Mouse (Mus musculus) lung, embryonic 15.5 days (tissue): ENCODE measurements at regions not wholly inside any gene's neighbourhood (a gene's known extent, or its start where the extent isn't known, plus 50 kb on each side); places are given as distances from the start of the nearest gene placed in this dataset.
A peak's percentile ranks its signal among the peaks of the same experiment; 100 is the strongest.

ENCODE experiments used
- ATAC-seq: fragments of 200-750 bp; cut with Nextera tagmentation; 2 replicates; pipeline ENCODE4 v1.8.0; 2017; ENCODE audit warnings: moderate number of reproducible peaks, borderline replicate concordance; ENCODE audit not compliant: low FRiP score, low TSS enrichment; ENCODE audit errors: extremely low read depth
- H3K27ac ChIP-seq: fragments of 300-500 bp; sonication (generic); 2 replicates; pipeline ENCODE4 v1.5.1; 2015; ENCODE audit warnings: moderate library complexity, mild to moderate bottlenecking, inconsistent platforms
- H3K27me3 ChIP-seq: fragments of 300-500 bp; sonication (generic); 2 replicates; pipeline ENCODE4 v1.6.1; 2015; ENCODE audit warnings: inconsistent platforms
- H3K36me3 ChIP-seq: fragments of 300-500 bp; sonication (generic); 2 replicates; pipeline ENCODE4 v1.6.1; 2015; ENCODE audit warnings: inconsistent platforms
- H3K4me1 ChIP-seq: fragments of 300-500 bp; sonication (generic); 2 replicates; pipeline ENCODE4 v1.6.1; 2015; ENCODE audit warnings: inconsistent platforms
- H3K4me2 ChIP-seq: fragments of 300-500 bp; sonication (generic); 2 replicates; pipeline ENCODE4 v1.6.1; 2015; ENCODE audit warnings: inconsistent platforms, mild to moderate bottlenecking, moderate library complexity
- H3K4me3 ChIP-seq: fragments of 300-500 bp; sonication (generic); 2 replicates; pipeline ENCODE4 v1.5.1; 2015; ENCODE audit warnings: mild to moderate bottlenecking, inconsistent platforms
- H3K9ac ChIP-seq: fragments of 300-500 bp; sonication (generic); 2 replicates; pipeline ENCODE4 v1.6.1; 2015; ENCODE audit warnings: inconsistent platforms
- H3K9me3 ChIP-seq: fragments of 300-500 bp; sonication (generic); 2 replicates; pipeline ENCODE4 v1.6.1; 2016; ENCODE audit warnings: inconsistent platforms
- WGBS: fragments of 180-500 bp; shearing (Covaris S2); methylation state at CpG from one replicate; pipeline ENCODE4 v1.1.7; 2015; 5-methylcytosine and 5-hydroxymethylcytosine counted together

DNA sequence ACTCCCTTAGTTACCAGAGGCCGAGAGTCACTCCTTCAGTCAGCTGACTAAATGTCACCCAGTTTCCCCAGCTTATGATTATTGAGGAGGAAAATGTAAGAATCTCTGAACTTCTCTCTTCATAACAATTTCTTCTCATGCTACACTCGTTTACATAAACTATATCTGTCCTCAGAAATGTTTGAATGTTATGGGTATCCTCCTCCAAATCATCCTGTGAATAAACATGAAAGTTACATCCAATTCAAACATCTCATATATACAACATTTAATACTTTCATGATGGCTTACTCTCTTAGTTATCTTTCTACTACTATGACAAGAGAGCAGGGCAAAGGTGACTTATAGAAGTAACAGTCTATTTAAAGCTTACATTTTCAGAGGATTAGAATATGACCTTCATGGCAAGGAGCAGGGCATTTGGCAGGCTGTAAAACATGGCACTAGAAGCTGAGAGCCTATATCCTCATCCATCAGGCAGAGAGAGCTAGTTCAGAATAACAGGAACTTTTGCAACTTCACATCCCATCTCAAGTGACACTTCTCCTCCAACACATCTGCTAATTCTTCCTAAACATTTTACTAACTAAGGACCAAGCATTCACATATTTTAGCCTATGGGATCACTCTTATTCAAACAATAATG, 809.8 kb upstream of the Rag2 start:
- Histone ChIP-seq H3K9me3 (no peaks in the 10 kb centered on the region), H3K36me3 (no peaks in the 10 kb centered on the region), H3K9ac (no peak overlapping the region), H3K4me3 (no peak overlapping the region), H3K4me1 (no peaks in the 10 kb centered on the region), H3K4me2 (no peak overlapping the region), H3K27ac (no peak overlapping the region), H3K27me3 (no peaks in the 10 kb centered on the region)
- ATAC-seq = peak; percentile 73; the same call in 1 of the 2 replicates
- WGBS = 24% methylated on average over 2 of the region's 2 CpGs

- WGBS = 86% methylated on average over 4 of the region's 4 CpGs
- no peak for ATAC-seq
Observed at GRCm38 (mm10) chr2:100834056-100834455, 790.5 kb upstream of the Rag2 start.

DNA sequence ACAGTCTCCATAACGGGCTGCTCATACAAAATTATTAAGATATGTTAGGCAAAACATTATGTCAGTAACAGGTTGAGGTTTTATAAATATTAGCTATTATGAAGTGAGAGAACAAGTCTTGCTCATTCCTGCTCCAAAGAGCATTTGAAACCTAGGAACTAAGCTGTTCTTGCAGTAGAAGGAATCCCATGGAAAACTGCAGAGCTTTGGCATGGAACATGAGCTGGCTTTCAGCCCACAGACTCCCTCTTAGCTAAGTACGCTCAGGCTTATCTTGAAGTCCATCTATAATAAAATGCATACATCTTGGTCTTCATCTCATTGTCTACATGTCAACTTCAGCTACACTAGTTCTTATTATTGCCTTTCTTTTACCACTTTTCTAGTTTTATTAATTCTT, 766.7 kb upstream of the Rag2 start:
- ATAC-seq = peak; percentile 52; the same call in 1 of the 2 replicates
- Histone ChIP-seq H3K9me3 (no peaks in the 10 kb centered on the region), H3K36me3 (no peaks in the 10 kb centered on the region), H3K4me3 (no peak overlapping the region), H3K27me3 (no peaks in the 10 kb centered on the region), H3K4me1 (no peaks in the 10 kb centered on the region), H3K9ac (no peak overlapping the region), H3K27ac (no peak overlapping the region), H3K4me2 (no peak overlapping the region)
- 52% methylated on average over 2 of the region's 2 CpGs for WGBS

More at GRCm38 (mm10) chr2:100834056-100834455, 790.5 kb upstream of the Rag2 start:
- Histone ChIP-seq H3K36me3 (no peaks in the 10 kb centered on the region), H3K9ac (no peak overlapping the region), H3K4me2 (no peak overlapping the region), H3K4me1 (no peaks in the 10 kb centered on the region), H3K9me3 (no peaks in the 10 kb centered on the region), H3K4me3 (no peak overlapping the region), H3K27ac (no peak overlapping the region), H3K27me3 (no peaks in the 10 kb centered on the region)

- no peak overlapping the region for H3K27ac ChIP-seq
- no peaks in the 10 kb centered on the region for H3K27me3 ChIP-seq
- H3K9ac ChIP-seq = no peak overlapping the region
- H3K9me3 ChIP-seq = no peaks in the 10 kb centered on the region
- H3K4me1 ChIP-seq = no peaks in the 10 kb centered on the region
- no peaks in the 10 kb centered on the region for H3K36me3 ChIP-seq
- no peak overlapping the region for H3K4me2 ChIP-seq
- no peak overlapping the region for H3K4me3 ChIP-seq
- no peak for ATAC-seq
- WGBS = 56% methylated on average over 1 of the region's 1 CpGs
Observed at GRCm38 (mm10) chr2:100865495-100865894, 759.0 kb upstream of the Rag2 start.
